Mouse (Mus musculus) heart, postnatal 0 days (tissue): ENCODE measurements at regions not wholly inside any gene's neighbourhood (a gene's known extent, or its start where the extent isn't known, plus 50 kb on each side); places are given as distances from the start of the nearest gene placed in this dataset.

Experiments
- CTCF ChIP-seq: IDR thresholded peaks from 2 replicates; pipeline ENCODE4 v1.5.1; 2016; ENCODE audit warnings: antibody characterized with exemption, control low read depth, low read depth
- EP300 ChIP-seq: IDR thresholded peaks from 2 replicates; pipeline ENCODE4 v1.6.1; 2016; ENCODE audit warnings: antibody characterized with exemption, low read depth

DNA sequence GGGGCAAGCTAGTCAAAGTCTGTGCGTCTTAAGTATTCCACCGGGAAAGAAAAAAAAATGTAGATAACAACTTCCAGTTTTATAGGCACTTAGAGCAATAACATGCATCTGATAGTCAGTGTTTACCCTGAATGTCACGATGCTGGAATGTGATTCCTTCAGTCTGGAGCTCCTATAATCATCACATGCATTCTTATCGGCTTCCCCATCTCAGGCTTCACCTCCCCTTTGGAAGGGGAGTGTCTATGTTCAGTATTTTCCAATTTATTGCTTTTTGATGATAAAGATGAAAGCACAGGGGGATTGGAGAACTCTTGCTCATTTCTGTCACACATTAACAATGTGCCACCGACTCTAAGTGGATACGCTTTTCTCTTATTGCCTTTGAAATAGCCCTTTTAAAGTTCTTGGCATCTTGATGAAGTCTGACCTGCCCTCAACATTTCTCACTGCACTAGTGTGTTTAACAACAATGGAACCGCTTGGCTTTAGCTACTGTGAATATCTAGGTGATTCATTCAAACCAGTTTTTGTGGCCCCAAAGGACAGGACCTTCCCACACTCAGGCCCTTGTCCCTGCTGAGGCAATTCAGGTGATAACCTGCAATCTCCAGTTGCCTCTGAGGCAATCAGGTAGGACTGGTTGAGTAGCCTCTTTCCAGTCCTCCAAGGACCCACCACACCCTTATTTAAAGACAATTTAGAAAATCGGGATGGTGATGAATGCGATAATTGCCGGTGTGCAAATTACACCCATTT lies 101.5 kb upstream of the Btg1 start:
- TF ChIP-seq CTCF (no peak), EP300 (no peak)
